Mouse (Mus musculus): ENCODE measurements at regions not wholly inside any gene's neighbourhood (a gene's known extent, or its start where the extent isn't known, plus 50 kb on each side); places are given as distances from the start of the nearest gene placed in this dataset.

DNA sequence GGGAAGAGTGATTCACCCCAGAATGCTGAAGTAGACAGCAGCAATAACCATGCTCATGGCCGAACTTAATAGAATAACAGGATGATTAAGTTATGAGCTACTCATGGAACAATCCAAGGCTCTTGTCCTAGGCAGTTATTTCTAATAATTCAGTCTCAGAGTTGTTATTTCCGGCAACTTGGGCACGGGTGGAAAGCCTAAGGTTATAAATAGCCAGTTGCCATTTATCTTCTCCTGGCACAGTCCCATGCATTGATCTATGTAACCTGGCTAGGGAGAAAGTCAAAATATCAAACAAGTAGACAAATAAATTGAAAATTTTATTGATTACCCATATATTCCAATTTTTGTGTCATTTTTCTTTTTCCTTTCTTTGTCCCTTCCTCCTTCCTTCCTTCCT, 64.0 kb upstream of the Chd1 start:
- Histone ChIP-seq H3K9me3 (ENCODE audit: control insufficient read depth, low read length) (no peaks in the 10 kb centered on the region), H3K36me3 (ENCODE audit: control insufficient read depth, insufficient read depth, low read length) (no peaks in the 10 kb centered on the region), H3K4me3 (ENCODE audit: low read depth, low read length) (no peak overlapping the region), H3K27me3 (ENCODE audit: control insufficient read depth, insufficient read depth, low read length) (no peaks in the 10 kb centered on the region), H3K27ac (replicated peaks) (no peak overlapping the region), H3K9ac (ENCODE audit: low read length) (no peak overlapping the region), H3K4me1 (replicated peaks; ENCODE audit: control insufficient read depth, insufficient read depth) (no peaks in the 10 kb centered on the region), H3K4me2 (replicated peaks; ENCODE audit: low read depth) (no peak overlapping the region)
- DNase-seq (ENCODE audit: low spot score): no peak
- WGBS: 55% methylated on average over 3 of the region's 3 CpGs
- TF ChIP-seq CTCF (IDR thresholded peaks at IDR 0.05; ENCODE audit: low read depth) (no peak), EP300 (optimal IDR thresholded peaks at IDR 0.05) (no peak)
- no peak for ATAC-seq (ENCODE audit: low FRiP score, low TSS enrichment)

DNA sequence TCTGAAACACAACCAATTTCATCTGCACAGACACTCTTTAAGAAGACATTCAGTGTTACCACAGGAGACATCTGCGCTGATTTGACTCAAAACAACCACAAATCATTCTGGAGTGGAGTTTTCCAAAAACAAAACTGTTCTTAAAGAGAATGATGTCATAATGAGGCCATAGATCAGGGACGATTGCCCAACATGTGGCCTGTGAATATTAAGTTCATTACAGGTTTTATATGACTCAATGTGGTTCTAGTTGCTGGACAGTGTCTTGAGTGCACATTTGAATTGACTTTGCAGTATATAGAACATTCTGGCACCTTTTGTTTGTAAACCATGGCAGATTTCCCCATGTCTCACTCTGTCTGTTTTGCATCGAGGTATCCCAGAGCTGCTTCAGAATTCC, 63.0 kb upstream of the Chd1 start:
- Histone ChIP-seq H3K4me1 (replicated peaks; ENCODE audit: control insufficient read depth, insufficient read depth) (no peaks in the 10 kb centered on the region), H3K36me3 (ENCODE audit: control insufficient read depth, insufficient read depth, low read length) (no peaks in the 10 kb centered on the region), H3K4me2 (replicated peaks; ENCODE audit: low read depth) (no peak overlapping the region), H3K4me3 (ENCODE audit: low read depth, low read length) (no peak overlapping the region), H3K27ac (replicated peaks) (no peak overlapping the region; the same call in 1 of the 2 replicates), H3K9ac (ENCODE audit: low read length) (no peak overlapping the region), H3K27me3 (ENCODE audit: control insufficient read depth, insufficient read depth, low read length) (no peaks in the 10 kb centered on the region), H3K9me3 (ENCODE audit: control insufficient read depth, low read length) (no peaks in the 10 kb centered on the region)
- WGBS: 55% methylated on average over 3 of the region's 3 CpGs
- DNase-seq (ENCODE audit: low spot score) (no peak), ATAC-seq (ENCODE audit: low FRiP score, low TSS enrichment) (no peak)
- TF ChIP-seq CTCF (IDR thresholded peaks at IDR 0.05; ENCODE audit: low read depth): no peak
- no peak for TF ChIP-seq EP300 (optimal IDR thresholded peaks at IDR 0.05)

DNA sequence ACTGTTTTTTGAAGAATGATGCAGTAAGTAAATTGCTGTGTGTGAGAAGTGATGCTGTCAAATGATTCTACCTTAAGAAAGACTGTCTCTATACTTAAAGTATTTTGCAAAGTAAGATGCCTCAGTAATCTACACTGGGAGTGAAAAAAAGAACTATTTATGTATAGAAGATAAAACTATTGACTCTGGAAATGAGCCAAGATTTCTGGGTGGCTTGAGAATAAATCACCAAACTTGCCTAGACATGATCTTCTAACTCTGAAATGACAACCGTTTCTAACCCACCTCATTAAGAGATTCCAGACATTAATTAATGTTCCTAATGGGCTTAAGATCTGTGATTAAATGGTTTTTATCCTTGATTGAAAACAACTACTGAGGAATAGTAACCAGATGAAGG, 58.0 kb upstream of the Chd1 start:
- 7% methylated on average over 1 of the region's 1 CpGs for WGBS
- no peaks in the 10 kb centered on the region for H3K4me1 ChIP-seq (replicated peaks; ENCODE audit: control insufficient read depth, insufficient read depth)
- H3K9me3 ChIP-seq (ENCODE audit: control insufficient read depth, low read length): no peaks in the 10 kb centered on the region
- ATAC-seq (ENCODE audit: low FRiP score, low TSS enrichment): no peak
- no peak overlapping the region for H3K4me2 ChIP-seq (replicated peaks; ENCODE audit: low read depth)
- DNase-seq (ENCODE audit: low spot score): no peak
- no peaks in the 10 kb centered on the region for H3K36me3 ChIP-seq (ENCODE audit: control insufficient read depth, insufficient read depth, low read length)
- no peaks in the 10 kb centered on the region for H3K27me3 ChIP-seq (ENCODE audit: control insufficient read depth, insufficient read depth, low read length)
- no peak overlapping the region for H3K9ac ChIP-seq (ENCODE audit: low read length)
- TF ChIP-seq CTCF (IDR thresholded peaks at IDR 0.05; ENCODE audit: low read depth) (no peak), EP300 (optimal IDR thresholded peaks at IDR 0.05) (no peak)
- H3K4me3 ChIP-seq (ENCODE audit: low read depth, low read length): no peak overlapping the region
- no peak overlapping the region for H3K27ac ChIP-seq (replicated peaks)

DNA sequence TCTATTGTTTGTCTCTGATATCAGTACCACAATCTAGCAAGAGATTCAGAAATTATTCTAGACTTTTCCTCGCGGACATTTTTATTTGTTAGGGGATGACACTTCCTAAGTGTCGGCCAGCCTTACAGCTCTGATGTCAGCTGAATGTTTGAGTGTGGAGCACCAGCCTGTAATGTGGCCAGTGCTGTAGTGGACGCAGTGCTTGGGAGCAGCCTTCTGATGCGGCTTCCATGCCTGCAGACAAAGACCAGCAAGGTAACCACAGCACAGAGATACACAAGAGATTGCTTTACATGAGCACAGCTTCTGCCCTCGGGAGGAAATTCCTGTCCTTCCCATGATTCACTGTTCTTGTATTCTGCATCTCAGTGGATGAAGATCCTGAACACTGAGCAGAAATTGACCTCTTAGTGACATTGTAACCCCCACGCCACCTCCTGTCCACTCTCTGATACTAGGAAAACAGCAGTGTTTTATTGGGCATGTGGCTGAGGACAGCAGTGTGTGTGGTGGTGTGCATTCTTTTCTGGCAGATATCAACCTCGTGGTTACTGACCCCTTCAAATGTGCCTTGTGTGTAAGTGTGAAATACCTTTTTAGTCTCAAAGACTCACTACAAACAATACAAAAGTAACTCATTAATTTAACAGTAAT, 54.6 kb upstream of the Chd1 start:
- ATAC-seq (ENCODE audit: low FRiP score, low TSS enrichment) (no peak), DNase-seq (ENCODE audit: low spot score) (no peak)
- Histone ChIP-seq H3K9me3 (ENCODE audit: control insufficient read depth, low read length) (no peaks in the 10 kb centered on the region), H3K27ac (replicated peaks) (no peak overlapping the region), H3K36me3 (ENCODE audit: control insufficient read depth, insufficient read depth, low read length) (no peaks in the 10 kb centered on the region), H3K4me3 (ENCODE audit: low read depth, low read length) (no peak overlapping the region), H3K9ac (ENCODE audit: low read length) (no peak overlapping the region), H3K4me1 (replicated peaks; ENCODE audit: control insufficient read depth, insufficient read depth) (no peaks in the 10 kb centered on the region), H3K27me3 (ENCODE audit: control insufficient read depth, insufficient read depth, low read length) (no peaks in the 10 kb centered on the region), H3K4me2 (replicated peaks; ENCODE audit: low read depth) (no peak overlapping the region)
- 65% methylated on average over 8 of the region's 8 CpGs for WGBS
- TF ChIP-seq CTCF (IDR thresholded peaks at IDR 0.05; ENCODE audit: low read depth) (no peak), EP300 (optimal IDR thresholded peaks at IDR 0.05) (no peak)

DNA sequence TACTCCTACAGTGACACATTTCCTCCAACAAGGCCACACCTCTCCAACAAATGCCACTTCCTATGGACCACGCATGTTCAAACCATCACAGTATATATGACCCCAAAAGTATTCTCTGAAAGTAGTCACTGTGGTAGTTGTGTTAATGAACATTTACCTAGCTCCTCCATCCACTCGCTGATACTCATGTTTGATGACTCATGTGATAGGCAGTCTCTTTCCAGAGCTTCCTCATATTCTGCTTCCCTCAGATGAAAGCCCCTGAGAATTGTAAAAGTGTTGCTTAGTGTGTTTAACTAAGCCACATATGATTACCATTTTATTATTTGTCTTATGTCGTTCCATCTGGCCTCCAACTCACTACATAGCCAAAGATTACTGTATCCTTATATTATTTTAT, 52.9 kb upstream of the Chd1 start:
- WGBS: 66% methylated on average over 3 of the region's 3 CpGs
- no peak overlapping the region for H3K4me3 ChIP-seq (ENCODE audit: low read depth, low read length)
- no peak overlapping the region for H3K27ac ChIP-seq (replicated peaks)
- H3K9me3 ChIP-seq (ENCODE audit: control insufficient read depth, low read length): no peaks in the 10 kb centered on the region
- no peak for DNase-seq (ENCODE audit: low spot score)
- ATAC-seq (ENCODE audit: low FRiP score, low TSS enrichment): no peak
- no peak for TF ChIP-seq CTCF (IDR thresholded peaks at IDR 0.05; ENCODE audit: low read depth)
- TF ChIP-seq EP300 (optimal IDR thresholded peaks at IDR 0.05): no peak
- no peaks in the 10 kb centered on the region for H3K27me3 ChIP-seq (ENCODE audit: control insufficient read depth, insufficient read depth, low read length)
- no peak overlapping the region for H3K9ac ChIP-seq (ENCODE audit: low read length)
- no peaks in the 10 kb centered on the region for H3K4me1 ChIP-seq (replicated peaks; ENCODE audit: control insufficient read depth, insufficient read depth)
- no peaks in the 10 kb centered on the region for H3K36me3 ChIP-seq (ENCODE audit: control insufficient read depth, insufficient read depth, low read length)
- no peak overlapping the region for H3K4me2 ChIP-seq (replicated peaks; ENCODE audit: low read depth)
